Mouse (Mus musculus): ENCODE measurements around the gene Hadha.

GRCm38 (mm10) chr5:30154013-30154412 lies 949 bp downstream of the Hadha start:
- TF ChIP-seq CTCF (IDR thresholded peaks at IDR 0.05; ENCODE audit: low read depth) (no peak), EP300 (optimal IDR thresholded peaks at IDR 0.05) (no peak)
